In genomic region chr2:35993481-35993880, GRCm38 (mm10) we compare ENCODE assay signal across 26 mouse cellular contexts. TPM values are rescaled to one million over a fixed set of nuclear protein-coding genes. Genes with fewer than 3 reads are reported as not detected.
A peak's percentile ranks its signal among the peaks of the same experiment; 100 is the strongest.
DNase-seq lines count a peak whose midpoint lies in the region; ATAC-seq and TF ChIP-seq lines count a peak whose summit lies in the region.
"Had no signal": no experiment of that assay in that cellular context is flagged by ENCODE, and none has a peak within 500 bp of the region (broad histone marks: within the 10 kb centered on the region; RNA-seq: fewer than 3 reads in every experiment).

No protein-coding gene starts in this region.

- no peak for DNase-seq in heart, postnatal 10 days
- no peak for DNase-seq in heart, postnatal 0 days (ENCODE audit: low spot score)
- DNase-seq in heart, postnatal 4 days, result no peak
- DNase-seq in layer of hippocampus, adult 9-10 months (ENCODE audit: low spot score), result no peak
- DNase-seq: adrenal gland, adult 8-10 months; adrenal gland, postnatal 14 days; adrenal gland, postnatal 36 days; cerebellum, adult 11-12 months; cerebellum, adult 2 months; cerebellum, adult 9-10 months; cerebellum, postnatal 10 days; cerebellum, postnatal 25 days; embryo, embryonic 11 days; forebrain, postnatal 0 days had no signal

- 0 out of 2 replicates have a peak, but pooled peaks cover 2% of the 10 kb centered on the region for H3K27me3 ChIP-seq in heart, embryonic 15.5 days
- H3K27me3 ChIP-seq in heart, postnatal 0 days (ENCODE audit: control insufficient read depth, insufficient read depth, low read length), result no peaks in the 10 kb centered on the region
- H3K27me3 ChIP-seq: forebrain, embryonic 15.5 days; Patski had no signal

- H3K4me2 ChIP-seq in heart, embryonic 15.5 days, result no peak overlapping the region
- H3K4me2 ChIP-seq in heart, postnatal 0 days (ENCODE audit: low read depth, low read length), result no peak overlapping the region
- H3K4me2 ChIP-seq: embryonic facial prominence, embryonic 13.5 days; embryonic facial prominence, embryonic 15.5 days; forebrain, embryonic 12.5 days; forebrain, embryonic 15.5 days had no signal

- TF ChIP-seq CTCF in heart, postnatal 0 days (IDR thresholded peaks at IDR 0.05; ENCODE audit: low read depth), result no peak

- no peak overlapping the region for H3K4me3 ChIP-seq in heart, embryonic 15.5 days
- no peak overlapping the region for H3K4me3 ChIP-seq in heart, postnatal 0 days (ENCODE audit: low read depth, low read length)
- H3K4me3 ChIP-seq: embryonic facial prominence, embryonic 13.5 days; embryonic facial prominence, embryonic 15.5 days; erythroblast, embryonic 14.5 days; forebrain, embryonic 10.5 days; forebrain, embryonic 12.5 days; forebrain, embryonic 15.5 days had no signal

- H3K9ac ChIP-seq in heart, embryonic 15.5 days, result no peak overlapping the region
- no peak overlapping the region for H3K9ac ChIP-seq in heart, postnatal 0 days (replicated peaks; ENCODE audit: low read depth, low read length)
- H3K9ac ChIP-seq: embryonic facial prominence, embryonic 13.5 days; embryonic facial prominence, embryonic 15.5 days; forebrain, embryonic 12.5 days; forebrain, embryonic 15.5 days; forebrain, postnatal 0 days had no signal

- TF ChIP-seq EP300 in heart, postnatal 0 days (IDR thresholded peaks at IDR 0.05; ENCODE audit: low read depth), result no peak

- peaks cover 27% of the 10 kb centered on the region for H3K4me1 ChIP-seq in heart, embryonic 15.5 days (replicated peaks)
- H3K4me1 ChIP-seq in heart, postnatal 0 days (ENCODE audit: control insufficient read depth, insufficient read depth), result peaks cover 31% of the 10 kb centered on the region
- H3K4me1 ChIP-seq: embryonic facial prominence, embryonic 13.5 days; embryonic facial prominence, embryonic 15.5 days; forebrain, embryonic 10.5 days; forebrain, embryonic 12.5 days; forebrain, embryonic 15.5 days had no signal

- no peak for ATAC-seq in heart, embryonic 15.5 days (replicated peaks; ENCODE audit: insufficient number of reproducible peaks, insufficient read depth, low FRiP score, low read depth)
- ATAC-seq in heart, postnatal 0 days (ENCODE audit: insufficient read depth, low read depth), result no peak
- 0 out of 2 replicates have a peak, but pooled peaks have one; percentile 24 for ATAC-seq in common myeloid progenitor, adult 5-6 weeks (replicated peaks; ENCODE audit: low read depth, poor library complexity, severe bottlenecking)
- ATAC-seq: activated CD4-positive, CD25-positive, alpha-beta regulatory T cell, adult 4 months; forebrain, embryonic 15.5 days; forebrain, postnatal 0 days had no signal

- peak overlapping the region; percentile 77 for H3K27ac ChIP-seq in heart, embryonic 15.5 days
- peak overlapping the region; percentile 90 for H3K27ac ChIP-seq in heart, postnatal 0 days (ENCODE audit: low read depth)
- H3K27ac ChIP-seq: embryonic facial prominence, embryonic 13.5 days; embryonic facial prominence, embryonic 15.5 days; forebrain, embryonic 10.5 days; forebrain, embryonic 12.5 days; forebrain, embryonic 15.5 days had no signal

- no peaks in the 10 kb centered on the region for H3K9me3 ChIP-seq in heart, embryonic 15.5 days (replicated peaks)
- H3K9me3 ChIP-seq in heart, postnatal 0 days (replicated peaks; ENCODE audit: control insufficient read depth, low read length), result no peaks in the 10 kb centered on the region
- H3K9me3 ChIP-seq: embryonic facial prominence, embryonic 13.5 days; embryonic facial prominence, embryonic 15.5 days; forebrain, embryonic 10.5 days; forebrain, embryonic 12.5 days; forebrain, embryonic 15.5 days had no signal

- intact Hi-C loops in heart, postnatal 10 days (cut with DNase I), result no loop called here

- no peaks in the 10 kb centered on the region for H3K36me3 ChIP-seq in heart, embryonic 15.5 days
- no peaks in the 10 kb centered on the region for H3K36me3 ChIP-seq in heart, postnatal 0 days (replicated peaks; ENCODE audit: control insufficient read depth, insufficient read depth, low read length)
- H3K36me3 ChIP-seq: embryonic facial prominence, embryonic 13.5 days; embryonic facial prominence, embryonic 15.5 days; forebrain, embryonic 10.5 days; forebrain, embryonic 12.5 days; forebrain, embryonic 15.5 days had no signal

- WGBS in heart, embryonic 15.5 days, result 68% methylated on average over 2 of the region's 2 CpGs
- 90% methylated on average over 2 of the region's 2 CpGs for WGBS in heart, postnatal 0 days

RNA-seq across cellular contexts. Expression of gene Ttll11, which starts 13.8 kb away (rescaled TPM):
- polyA plus RNA-seq in heart, embryonic 15.5 days (2015; fragmentation: Nextera tagmentation; extraction: Ambion mirVana), result 0.94 and 1.0 TPM in 2 replicates
- total RNA-seq in heart, postnatal 10 days (2021), result 1 to 10 TPM; 1.8 to 2.5 TPM
- total RNA-seq in heart, postnatal 0 days (2014; rRNA removed; ENCODE audit: low replicate concordance), result 3.9 and 5.0 TPM in 2 replicates
- 1.5 and 1.7 TPM in 2 replicates for polyA plus RNA-seq in heart, postnatal 0 days (2015; fragmentation: Nextera tagmentation; extraction: Ambion mirVana)
- 1 to 10 TPM; 2.2 to 2.7 TPM for total RNA-seq in heart, postnatal 4 days (2021)
- 0.55 TPM in 1 of 2 replicates, not detected in the other for total RNA-seq in common myeloid progenitor, adult 5-6 weeks (2017)
- polyA plus RNA-seq: activated CD4-positive, CD25-positive, alpha-beta regulatory T cell, adult 4 months had no signal

RNA-seq across cellular contexts. Expression of gene Ndufa8, which starts 55.7 kb away (rescaled TPM):
- 411 and 477 TPM in 2 replicates for polyA plus RNA-seq in heart, embryonic 15.5 days (2015; fragmentation: Nextera tagmentation; extraction: Ambion mirVana)
- total RNA-seq in heart, postnatal 10 days (2021), result 100 to 1,000 TPM; 550 to 581 TPM
- 207 and 252 TPM in 2 replicates for total RNA-seq in heart, postnatal 0 days (2014; rRNA removed; ENCODE audit: low replicate concordance)
- polyA plus RNA-seq in heart, postnatal 0 days (2015; fragmentation: Nextera tagmentation; extraction: Ambion mirVana), result 915 and 927 TPM in 2 replicates
- total RNA-seq in heart, postnatal 4 days (2021), result 100 to 1,000 TPM; 487 to 501 TPM
- total RNA-seq in common myeloid progenitor, adult 5-6 weeks (2017), result 50.7 and 59.9 TPM in 2 replicates

RNA-seq across cellular contexts. Expression of gene Morn5, which starts 55.8 kb away (rescaled TPM):
- 0.24 and 0.34 TPM in 2 replicates for polyA plus RNA-seq in heart, embryonic 15.5 days (2015; fragmentation: Nextera tagmentation; extraction: Ambion mirVana)
- not detected for total RNA-seq in heart, postnatal 10 days (2021)
- not detected in 2 replicates for total RNA-seq in heart, postnatal 0 days (2014; rRNA removed; ENCODE audit: low replicate concordance)
- polyA plus RNA-seq in heart, postnatal 0 days (2015; fragmentation: Nextera tagmentation; extraction: Ambion mirVana), result 0.56 TPM in 1 of 2 replicates, not detected in the other
- total RNA-seq in heart, postnatal 4 days (2021), result not detected
- total RNA-seq in common myeloid progenitor, adult 5-6 weeks (2017), result not detected in 2 replicates
- total RNA-seq: adrenal gland, postnatal 14 days; ES-E14 had no signal
- polyA plus RNA-seq: activated CD4-positive, CD25-positive, alpha-beta regulatory T cell, adult 4 months; embryonic facial prominence, embryonic 11.5 days; embryonic facial prominence, embryonic 13.5 days; erythroblast, embryonic 14.5 days had no signal
